Mouse (Mus musculus): ENCODE results near the gene Sestd1.

GRCm38 (mm10) chr2:77163381-77163780, 117.0 kb downstream of the Sestd1 start:
- TF ChIP-seq ELF1 (IDR thresholded peaks at IDR 0.05; ENCODE audit: low read depth, low read length) (no peak), POLR2A (IDR thresholded peaks at IDR 0.05; ENCODE audit: control insufficient read depth in 1 of 2, insufficient read depth in 1 of 2, low read depth in 1 of 2, low read length in 2 of 2, poor library complexity in 1 of 2) (no peak), CHD2 (IDR thresholded peaks at IDR 0.05; ENCODE audit: low read length) (no peak), MEF2A (IDR thresholded peaks at IDR 0.05; ENCODE audit: extremely low read depth, insufficient replicate concordance, low read depth, low read length, poor library complexity, severe bottlenecking) (no peak), CTCF (IDR thresholded peaks at IDR 0.05 in 2 of 3, conservative IDR thresholded peaks at IDR 0.05 in 1 of 3; ENCODE audit: control insufficient read depth in 1 of 3, insufficient read depth in 1 of 3, low read depth in 2 of 3, low read length in 3 of 3, poor library complexity in 1 of 3, severe bottlenecking in 1 of 3) (no peak), BHLHE40 (IDR thresholded peaks at IDR 0.05; ENCODE audit: borderline replicate concordance, low read depth, low read length) (no peak), EP300 (IDR thresholded peaks at IDR 0.05; ENCODE audit: low read depth in 1 of 2, low read length in 2 of 2) (no peak), TBP (IDR thresholded peaks at IDR 0.05; ENCODE audit: low read depth, low read length) (no peak), NRF1 (IDR thresholded peaks at IDR 0.05; ENCODE audit: insufficient read depth, low read depth, low read length, poor library complexity, severe bottlenecking) (no peak), ZC3H11A (IDR thresholded peaks at IDR 0.05; ENCODE audit: low read depth, low read length) (no peak), MAZ (IDR thresholded peaks at IDR 0.05; ENCODE audit: low read depth, low read length) (no peak)
